Mouse (Mus musculus) myocyte (in vitro differentiated cells): ENCODE measurements around the gene Trmt112.

Experiments
- E2F4 ChIP-seq: IDR thresholded peaks from one replicate; pipeline ENCODE4 v1.6.1; 2011; ENCODE audit warnings: mild to moderate bottlenecking, control low read depth, moderate library complexity; ENCODE audit not compliant: insufficient read depth
- MAX ChIP-seq: IDR thresholded peaks from one replicate; pipeline ENCODE4 v1.6.1; 2011; ENCODE audit warnings: low read depth, mild to moderate bottlenecking, control low read depth
- MYOG ChIP-seq, 3 experiments: IDR thresholded peaks; one replicate each; pipeline ENCODE4 v1.6.1; 2011; ENCODE audit warnings: control low read depth in 2 of 3, low read depth in 2 of 3, mild to moderate bottlenecking in 2 of 3; ENCODE audit not compliant: insufficient read length in 2 of 3, control insufficient read depth in 1 of 3, insufficient read depth in 1 of 3
- POLR2A ChIP-seq: IDR thresholded peaks from one replicate; pipeline ENCODE4 v1.6.1; 2011; ENCODE audit warnings: low read depth, mild to moderate bottlenecking, control low read depth, moderate library complexity; ENCODE audit not compliant: insufficient read length
- POLR2AphosphoS2 ChIP-seq: IDR thresholded peaks from one replicate; pipeline ENCODE4 v1.6.1; 2011; ENCODE audit warnings: low read depth, control low read depth; ENCODE audit not compliant: insufficient read length
- SRF ChIP-seq: IDR thresholded peaks from one replicate; pipeline ENCODE4 v1.6.1; 2011; ENCODE audit warnings: low read depth; ENCODE audit not compliant: control insufficient read depth, insufficient read length
- TCF12 ChIP-seq: IDR thresholded peaks from one replicate; pipeline ENCODE4 v1.6.1; 2011; ENCODE audit warnings: mild to moderate bottlenecking, control low read depth; ENCODE audit not compliant: poor library complexity, insufficient read depth, severe bottlenecking
- USF1 ChIP-seq: IDR thresholded peaks from one replicate; pipeline ENCODE4 v1.6.1; 2011; ENCODE audit warnings: low read depth, mild to moderate bottlenecking, control low read depth, moderate library complexity

- TF ChIP-seq TCF12 (no peak), MAX (no peak), POLR2A (no peak), SRF (no peak), USF1 (no peak), MYOG (IDR thresholded peaks at IDR 0.05; ENCODE audit: control insufficient read depth in 1 of 3, insufficient read depth in 1 of 3, insufficient read length in 2 of 3, low read depth in 2 of 3) (no peak), POLR2AphosphoS2 (no peak), E2F4 (no peak)
Observed at GRCm38 (mm10) chr19:6943709-6944108, 34.2 kb downstream of the Trmt112 start.
